ENCODE assay signal across 8 mouse cellular contexts in genomic region chr3:89322514-89323165, GRCm38 (mm10). TPM values are rescaled to one million over a fixed set of nuclear protein-coding genes. Genes with fewer than 3 reads are reported as not detected.
A peak's percentile ranks its signal among the peaks of the same experiment; 100 is the strongest.
DNase-seq lines count a peak whose midpoint lies in the region; ATAC-seq lines count a peak whose summit lies in the region.

Gene Efna3, minus strand, starts transcription at chr3:89322965.

- H3K4me1 ChIP-seq in embryonic facial prominence, embryonic 14.5 days (ENCODE audit: control insufficient read depth, insufficient read depth, low read length) = peaks cover 32% of the 10 kb centered on the region
- H3K4me1 ChIP-seq in heart, embryonic 11.5 days (ENCODE audit: control insufficient read depth, insufficient read depth, low read length) = peaks cover 39% of the 10 kb centered on the region
- H3K4me1 ChIP-seq in kidney, embryonic 15.5 days = peaks cover 59% of the 10 kb centered on the region
- H3K4me1 ChIP-seq in limb, embryonic 13.5 days = peaks cover 51% of the 10 kb centered on the region
- peaks cover 14% of the 10 kb centered on the region for H3K4me1 ChIP-seq in midbrain, embryonic 16.5 days (ENCODE audit: control insufficient read depth, insufficient read depth, low read length)

- ATAC-seq in embryonic facial prominence, embryonic 14.5 days (ENCODE audit: low read depth) = peak; percentile 32
- ATAC-seq in heart, embryonic 11.5 days (replicated peaks; ENCODE audit: insufficient number of reproducible peaks, low FRiP score, low TSS enrichment) = no peak
- ATAC-seq in kidney, embryonic 15.5 days (replicated peaks; ENCODE audit: low FRiP score) = peak; percentile 35
- ATAC-seq in limb, embryonic 13.5 days (ENCODE audit: low FRiP score, low read depth) = peak; percentile 66
- ATAC-seq in midbrain, embryonic 16.5 days = peak; percentile 27

- H3K27ac ChIP-seq in embryonic facial prominence, embryonic 14.5 days (replicated peaks; ENCODE audit: low read depth, low read length) = no peak within 1 kb of the TSS; the same call in 1 of the 2 replicates
- H3K27ac ChIP-seq in heart, embryonic 11.5 days (ENCODE audit: low read depth, low read length) = no peak within 1 kb of the TSS
- H3K27ac ChIP-seq in kidney, embryonic 15.5 days = peak within 1 kb of the TSS; percentile 37; the same call in 1 of the 2 replicates
- H3K27ac ChIP-seq in limb, embryonic 13.5 days = peak within 1 kb of the TSS; percentile 22; the same call in 1 of the 2 replicates
- peak within 1 kb of the TSS; percentile 92 for H3K27ac ChIP-seq in midbrain, embryonic 16.5 days (ENCODE audit: low read length)

- peaks cover 31% of the 10 kb centered on the region for H3K27me3 ChIP-seq in embryonic facial prominence, embryonic 14.5 days (replicated peaks; ENCODE audit: control insufficient read depth, insufficient read depth, low read length)
- peaks cover 61% of the 10 kb centered on the region for H3K27me3 ChIP-seq in heart, embryonic 11.5 days (ENCODE audit: control insufficient read depth, insufficient read depth, low read length)
- H3K27me3 ChIP-seq in kidney, embryonic 15.5 days = peaks cover 52% of the 10 kb centered on the region
- peaks cover 40% of the 10 kb centered on the region for H3K27me3 ChIP-seq in limb, embryonic 13.5 days
- 0 out of 2 replicates have a peak, but pooled peaks cover 4% of the 10 kb centered on the region for H3K27me3 ChIP-seq in midbrain, embryonic 16.5 days (ENCODE audit: control insufficient read depth, insufficient read depth, low read depth, low read length)

- peak within 1 kb of the TSS; percentile 70 for H3K4me3 ChIP-seq in embryonic facial prominence, embryonic 14.5 days (ENCODE audit: low read depth, low read length)
- peak within 1 kb of the TSS; percentile 66 for H3K4me3 ChIP-seq in heart, embryonic 11.5 days (ENCODE audit: low read depth, low read length)
- H3K4me3 ChIP-seq in kidney, embryonic 15.5 days (replicated peaks) = peak within 1 kb of the TSS; percentile 70
- H3K4me3 ChIP-seq in limb, embryonic 13.5 days = peak within 1 kb of the TSS; percentile 74
- H3K4me3 ChIP-seq in midbrain, embryonic 16.5 days (ENCODE audit: low read depth, low read length) = peak within 1 kb of the TSS; percentile 76

- no peaks in the 10 kb centered on the region for H3K36me3 ChIP-seq in embryonic facial prominence, embryonic 14.5 days (ENCODE audit: control insufficient read depth, insufficient read depth, low read length)
- no peaks in the 10 kb centered on the region for H3K36me3 ChIP-seq in heart, embryonic 11.5 days (ENCODE audit: control insufficient read depth, insufficient read depth, low read length)
- H3K36me3 ChIP-seq in kidney, embryonic 15.5 days = no peaks in the 10 kb centered on the region
- no peaks in the 10 kb centered on the region for H3K36me3 ChIP-seq in limb, embryonic 13.5 days
- H3K36me3 ChIP-seq in midbrain, embryonic 16.5 days (ENCODE audit: control insufficient read depth, insufficient read depth, low read length) = no peaks in the 10 kb centered on the region

- peak within 1 kb of the TSS; percentile 73 for H3K9ac ChIP-seq in embryonic facial prominence, embryonic 14.5 days (ENCODE audit: low read depth, low read length)
- peak within 1 kb of the TSS; percentile 65 for H3K9ac ChIP-seq in heart, embryonic 11.5 days (ENCODE audit: low read depth, low read length)
- peak within 1 kb of the TSS; percentile 56 for H3K9ac ChIP-seq in kidney, embryonic 15.5 days
- peak within 1 kb of the TSS; percentile 81 for H3K9ac ChIP-seq in limb, embryonic 13.5 days
- peak within 1 kb of the TSS; percentile 88 for H3K9ac ChIP-seq in midbrain, embryonic 16.5 days (ENCODE audit: low read depth, low read length)

- 0% methylated on average over 39 of the region's 53 CpGs for WGBS in embryonic facial prominence, embryonic 14.5 days
- 0% methylated on average over 41 of the region's 53 CpGs for WGBS in heart, embryonic 11.5 days (ENCODE audit: insufficient replicate concordance)
- under 1% methylated on average over 51 of the region's 53 CpGs for WGBS in kidney, embryonic 15.5 days
- WGBS in limb, embryonic 13.5 days = under 1% methylated on average over 49 of the region's 53 CpGs
- under 1% methylated on average over 53 of the region's 53 CpGs for WGBS in midbrain, embryonic 16.5 days

- DNase-seq in ovary, postnatal 14 days (ENCODE audit: low spot score) = peak; percentile 59
- DNase-seq in ovary, adult 18-20 months (ENCODE audit: low spot score) = no peak
- peak; percentile 92 for DNase-seq in embryonic facial prominence, embryonic 14.5 days (ENCODE audit: low spot score)
- peak; percentile 81 for DNase-seq in telencephalon, adult 2 months (ENCODE audit: low read depth, low spot score)

- no peaks in the 10 kb centered on the region for H3K9me3 ChIP-seq in embryonic facial prominence, embryonic 14.5 days (ENCODE audit: control insufficient read depth, low read length)
- H3K9me3 ChIP-seq in heart, embryonic 11.5 days (replicated peaks; ENCODE audit: control insufficient read depth, low read length) = no peaks in the 10 kb centered on the region
- no peaks in the 10 kb centered on the region for H3K9me3 ChIP-seq in kidney, embryonic 15.5 days (replicated peaks)
- no peaks in the 10 kb centered on the region for H3K9me3 ChIP-seq in limb, embryonic 13.5 days
- no peaks in the 10 kb centered on the region for H3K9me3 ChIP-seq in midbrain, embryonic 16.5 days (replicated peaks; ENCODE audit: control insufficient read depth, low read length, poor library complexity, severe bottlenecking)

- H3K4me2 ChIP-seq in embryonic facial prominence, embryonic 14.5 days (ENCODE audit: low read depth, low read length) = peak within 1 kb of the TSS; percentile 97
- H3K4me2 ChIP-seq in heart, embryonic 11.5 days = peak within 1 kb of the TSS; percentile 92
- H3K4me2 ChIP-seq in kidney, embryonic 15.5 days = peak within 1 kb of the TSS; percentile 99
- peak within 1 kb of the TSS; percentile 98 for H3K4me2 ChIP-seq in limb, embryonic 13.5 days (replicated peaks)
- H3K4me2 ChIP-seq in midbrain, embryonic 16.5 days (ENCODE audit: low read length) = peak within 1 kb of the TSS; percentile 78

RNA-seq across cellular contexts. Expression of gene Efna3, which starts in this region (rescaled TPM):
- polyA plus RNA-seq in embryonic facial prominence, embryonic 14.5 days (2014; fragmentation: Nextera tagmentation; extraction: Ambion mirVana) = 18.7 and 21.2 TPM in 2 replicates
- polyA plus RNA-seq in heart, embryonic 11.5 days (2014; fragmentation: Nextera tagmentation; extraction: Ambion mirVana) = 1.9 TPM in 2 replicates
- 9.3 and 11.9 TPM in 2 replicates for polyA plus RNA-seq in kidney, embryonic 15.5 days (2015; fragmentation: Nextera tagmentation; extraction: Ambion mirVana)
- polyA plus RNA-seq in limb, embryonic 13.5 days (2015; fragmentation: Nextera tagmentation; extraction: Ambion mirVana) = 27.4 and 30.6 TPM in 2 replicates
- 40.5 and 59.0 TPM in 2 replicates for polyA plus RNA-seq in midbrain, embryonic 16.5 days (2015; fragmentation: Nextera tagmentation; extraction: Ambion mirVana)

Comparison
In these comparisons a context has a peak if more than half of its experiments do, and no peak if none do; other contexts are left out.
1. H3K27ac ChIP-seq: peak in kidney, embryonic 15.5 days (single experiment), limb, embryonic 13.5 days (single experiment) and midbrain, embryonic 16.5 days (single experiment); none in embryonic facial prominence, embryonic 14.5 days (single experiment) and heart, embryonic 11.5 days (single experiment).
2. Peak in every context shown above with its lines, with median percentiles within 50 percentile points of each other: H3K4me2 ChIP-seq, H3K4me3 ChIP-seq and H3K9ac ChIP-seq.